Mouse (Mus musculus): ENCODE data around the gene Olfr666. TPM values are rescaled to one million over a fixed set of nuclear protein-coding genes. Genes with fewer than 3 reads are reported as not detected.
"Not testable (repeated sequence)": the region's sequence is repeated elsewhere in the genome, so short reads cannot be mapped to it uniquely, and the experiment has no call there.

Gene Olfr666
- polyA plus RNA-seq (2017; shearing (Covaris generic)) = not detected

- ATAC-seq = no peak
These were observed at the start of gene Olfr666 for GRCm38 (mm10) chr7:104895852-104896251. Gene Olfr666, minus strand, starts transcription at chr7:104895952.

- no peak for ATAC-seq
These were observed 38.2 kb upstream of the Olfr666 start, which contains the start of gene Olfr669 for GRCm38 (mm10) chr7:104933940-104934339. Gene Olfr669, plus strand, starts transcription at chr7:104934240.

- ATAC-seq = no peak
These were observed 32.2 kb upstream of the Olfr666 start, which contains the start of gene Olfr668 for GRCm38 (mm10) chr7:104927957-104928356. Gene Olfr668, minus strand, starts transcription at chr7:104928057.

DNA sequence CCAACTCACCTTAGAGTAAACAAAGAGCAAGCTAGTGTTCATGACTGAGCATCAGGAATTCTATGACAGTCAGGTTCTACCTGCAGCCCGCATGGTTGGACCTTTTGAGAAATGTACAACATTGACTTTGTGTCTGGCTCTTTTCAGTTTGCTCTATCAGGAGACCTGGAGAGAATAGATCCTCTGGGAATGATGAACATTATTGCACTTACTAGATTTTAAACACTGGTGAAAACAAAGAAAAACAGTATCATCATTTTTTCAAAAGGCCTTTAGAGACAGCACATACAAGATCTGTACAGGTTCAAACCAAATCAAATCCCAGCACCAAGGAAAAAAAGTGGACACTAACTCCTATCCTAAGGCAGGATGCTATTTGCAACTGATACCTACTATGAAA, 25.6 kb upstream of the Olfr666 start, which contains the start of gene Olfr667:
Gene Olfr667 (minus strand): TSS at position 101 of the 400 bp plus-strand sequence.
- ATAC-seq = no peak

DNA sequence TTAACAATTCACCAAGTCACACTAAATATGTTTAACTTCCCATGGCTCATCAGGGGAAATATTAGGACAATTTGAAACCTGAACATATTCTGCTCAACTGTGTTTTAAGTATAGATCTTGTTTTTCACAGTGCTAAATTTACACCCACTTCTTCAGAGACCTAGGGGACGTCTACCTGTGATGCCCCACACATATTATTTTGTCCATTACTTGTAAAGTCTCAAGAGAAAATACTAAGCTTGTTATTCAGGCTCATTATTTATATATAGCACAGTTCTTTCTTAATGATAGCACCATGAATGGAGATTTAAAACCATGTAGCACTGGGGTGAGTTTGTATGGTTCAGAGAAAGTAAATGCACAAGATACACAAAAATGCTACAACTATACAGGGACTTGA, 18.0 kb downstream of the Olfr666 start, which contains the start of gene Olfr665:
Gene Olfr665 (plus strand): TSS at position 301 of the 400 bp plus-strand sequence.
- no peak for ATAC-seq

- ATAC-seq = no peak
These were observed 34.4 kb downstream of the Olfr666 start for GRCm38 (mm10) chr7:104861381-104861780.

DNA sequence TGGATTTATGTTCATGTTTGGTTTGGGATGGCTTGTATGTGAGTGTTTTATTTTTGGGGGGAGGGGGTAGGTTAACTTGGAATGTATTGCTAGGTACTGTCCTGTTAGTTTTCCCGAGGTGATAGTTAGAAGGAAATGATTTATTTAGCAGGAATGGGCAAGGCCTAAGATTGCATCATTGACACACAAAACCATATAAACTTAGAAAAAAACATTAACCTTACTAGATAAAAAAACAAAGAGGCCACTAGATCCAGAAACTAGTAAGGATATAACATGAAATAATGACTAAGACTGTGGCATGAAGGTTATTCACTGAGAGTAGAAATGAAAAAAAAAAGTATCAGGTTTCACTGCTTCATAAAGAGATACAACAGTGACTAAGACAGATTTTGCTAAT, 38.1 kb downstream of the Olfr666 start:
- no peak for ATAC-seq

- not testable (repeated sequence) for ATAC-seq
These were observed 39.0 kb downstream of the Olfr666 start, which contains the start of gene Usp17la for GRCm38 (mm10) chr7:104856709-104857108. Gene Usp17la, plus strand, starts transcription at chr7:104857009.

GRCm38 (mm10) chr7:104855248-104855750, 40.5 kb downstream of the Olfr666 start:
- no peak for ATAC-seq

DNA sequence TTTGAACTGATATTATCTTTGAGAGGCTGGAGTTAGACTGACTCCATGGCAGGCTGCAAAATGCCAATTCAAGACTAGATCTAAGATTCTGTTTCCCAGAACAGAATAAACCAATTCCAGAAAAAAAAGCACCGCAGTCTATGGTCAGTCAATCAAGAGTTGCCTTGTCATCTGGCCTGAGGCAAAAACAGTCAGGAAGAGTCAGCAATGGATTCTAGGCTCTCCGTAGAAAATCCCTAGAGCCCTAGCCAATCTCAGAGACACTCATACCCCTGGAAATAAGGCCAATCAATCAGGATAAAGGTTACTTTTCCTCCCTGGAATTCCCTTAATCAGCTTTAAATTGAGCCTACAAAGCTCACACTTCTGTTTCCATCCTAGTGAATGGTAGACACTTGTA, 44.2 kb downstream of the Olfr666 start:
- ATAC-seq = not testable (repeated sequence)

- no peak for ATAC-seq
These were observed 51.9 kb downstream of the Olfr666 start for GRCm38 (mm10) chr7:104843731-104844287.

GRCm38 (mm10) chr7:104842503-104842902, 53.2 kb downstream of the Olfr666 start, which contains the start of gene Usp17lb:
Gene Usp17lb, minus strand, starts transcription at chr7:104842603.
- no peak for ATAC-seq

Other genes starting within 250 kb of the Olfr666 start
- not detected for gene Olfr658, start 248.6 kb downstream of the Olfr666 start, polyA plus RNA-seq (2017; shearing (Covaris generic))
- not detected for gene Olfr659, start 229.2 kb downstream of the Olfr666 start, polyA plus RNA-seq (2017; shearing (Covaris generic))
- under 1 TPM in 1 of 2 experiments, not detected in 1; 0.12 TPM for gene Olfr661, start 209.5 kb downstream of the Olfr666 start, polyA plus RNA-seq (2017; shearing (Covaris generic))
- not detected for gene Usp17le, start 118.5 kb downstream of the Olfr666 start, polyA plus RNA-seq (2017; shearing (Covaris generic))
- gene Usp17lb, start 53.3 kb downstream of the Olfr666 start, polyA plus RNA-seq (2017; shearing (Covaris generic)) = not detected
- not detected for gene Usp17la, start 38.9 kb downstream of the Olfr666 start, polyA plus RNA-seq (2017; shearing (Covaris generic))
- not detected for gene Olfr665, start 17.9 kb downstream of the Olfr666 start, polyA plus RNA-seq (2017; shearing (Covaris generic))
- not detected for gene Olfr667, start 25.5 kb upstream of the Olfr666 start, polyA plus RNA-seq (2017; shearing (Covaris generic))
- gene Olfr668, start 32.1 kb upstream of the Olfr666 start, polyA plus RNA-seq (2017; shearing (Covaris generic)) = not detected
- not detected for gene Olfr669, start 38.3 kb upstream of the Olfr666 start, polyA plus RNA-seq (2017; shearing (Covaris generic))
- not detected for gene Olfr670, start 66.7 kb upstream of the Olfr666 start, polyA plus RNA-seq (2017; shearing (Covaris generic))
- gene Olfr671, start 83.2 kb upstream of the Olfr666 start, polyA plus RNA-seq (2017; shearing (Covaris generic)) = not detected
- not detected for gene Olfr672, start 106.1 kb upstream of the Olfr666 start, polyA plus RNA-seq (2017; shearing (Covaris generic))
- not detected for gene Olfr675, start 132.5 kb upstream of the Olfr666 start, polyA plus RNA-seq (2017; shearing (Covaris generic))
- not detected for gene Olfr676, start 136.7 kb upstream of the Olfr666 start, polyA plus RNA-seq (2017; shearing (Covaris generic))
- not detected for gene Olfr677, start 155.4 kb upstream of the Olfr666 start, polyA plus RNA-seq (2017; shearing (Covaris generic))
- not detected for gene Olfr678, start 168.5 kb upstream of the Olfr666 start, polyA plus RNA-seq (2017; shearing (Covaris generic))
- gene Olfr679, start 185.3 kb upstream of the Olfr666 start, polyA plus RNA-seq (2017; shearing (Covaris generic)) = not detected
- gene Olfr680-ps1, start 196.9 kb upstream of the Olfr666 start, polyA plus RNA-seq (2017; shearing (Covaris generic)) = not detected
- gene Olfr681, start 220.9 kb upstream of the Olfr666 start, polyA plus RNA-seq (2017; shearing (Covaris generic)) = not detected